Mouse (Mus musculus) lung, embryonic 14.5 days (tissue): ENCODE results near the gene Notch4. TPM values are rescaled to one million over a fixed set of nuclear protein-coding genes. Genes with fewer than 3 reads are reported as not detected.
"Not testable (repeated sequence)": the region's sequence is repeated elsewhere in the genome, so short reads cannot be mapped to it uniquely, and the experiment has no call there.

ENCODE experiments used
- ATAC-seq: fragments of 200-750 bp; cut with Nextera tagmentation; 2 replicates; pipeline ENCODE4 v1.8.0; 2017; ENCODE audit warnings: mild to moderate bottlenecking, moderate TSS enrichment, moderate library complexity; ENCODE audit not compliant: insufficient read depth
- DNase-seq: peaks from one replicate; pipeline ENCODE4 v3.0.0-alpha.2; 2015
- H3K27ac ChIP-seq: fragments of 300-500 bp; sonication (generic); 2 replicates; pipeline ENCODE4 v1.5.1; 2014; ENCODE audit warnings: low read depth, mild to moderate bottlenecking, moderate library complexity
- H3K27me3 ChIP-seq: fragments of 300-500 bp; sonication (generic); 2 replicates; pipeline ENCODE4 v1.6.1; 2014; ENCODE audit warnings: low read length, control low read depth; ENCODE audit not compliant: insufficient read depth
- H3K36me3 ChIP-seq: fragments of 300-500 bp; sonication (generic); 2 replicates; pipeline ENCODE4 v1.6.1; 2014; ENCODE audit warnings: control low read depth; ENCODE audit not compliant: insufficient read depth
- H3K4me1 ChIP-seq: fragments of 300-500 bp; sonication (generic); 2 replicates; pipeline ENCODE4 v1.6.1; 2014; ENCODE audit warnings: antibody characterized with exemption, control low read depth; ENCODE audit not compliant: insufficient read depth
- H3K4me2 ChIP-seq: fragments of 300-500 bp; sonication (generic); 2 replicates; pipeline ENCODE4 v1.6.1; 2014; ENCODE audit warnings: mild to moderate bottlenecking
- H3K4me3 ChIP-seq: fragments of 300-500 bp; sonication (generic); 2 replicates; pipeline ENCODE4 v1.5.1; 2014; ENCODE audit warnings: low read depth, low read length
- H3K9ac ChIP-seq: fragments of 300-500 bp; sonication (generic); 2 replicates; pipeline ENCODE4 v1.6.1; 2014
- H3K9me3 ChIP-seq: fragments of 300-500 bp; sonication (generic); 2 replicates; pipeline ENCODE4 v1.6.1; 2016; ENCODE audit warnings: low read depth, low read length, control low read depth
- CTCF ChIP-seq: IDR thresholded peaks from 2 replicates; pipeline ENCODE4 v1.5.1; 2016; ENCODE audit warnings: antibody characterized with exemption, low read depth
- WGBS: fragments of 180-500 bp; shearing (Covaris S2); extraction: QIAGEN DNeasy Blood & Tissue Kit; methylation state at CpG from one replicate; pipeline ENCODE4 v1.1.7; 2014; 5-methylcytosine and 5-hydroxymethylcytosine counted together
- polyA plus RNA-seq: library from polyadenylated mRNA; unstranded; fragments of >200 nt; fragmentation: Nextera tagmentation; extraction: Ambion mirVana; gene quantifications from 2 replicates; pipeline ENCODE4 v1.2.1, GENCODE M21; 2014

The Notch4 gene
- 8.5 and 9.0 TPM in 2 replicates for polyA plus RNA-seq

DNA sequence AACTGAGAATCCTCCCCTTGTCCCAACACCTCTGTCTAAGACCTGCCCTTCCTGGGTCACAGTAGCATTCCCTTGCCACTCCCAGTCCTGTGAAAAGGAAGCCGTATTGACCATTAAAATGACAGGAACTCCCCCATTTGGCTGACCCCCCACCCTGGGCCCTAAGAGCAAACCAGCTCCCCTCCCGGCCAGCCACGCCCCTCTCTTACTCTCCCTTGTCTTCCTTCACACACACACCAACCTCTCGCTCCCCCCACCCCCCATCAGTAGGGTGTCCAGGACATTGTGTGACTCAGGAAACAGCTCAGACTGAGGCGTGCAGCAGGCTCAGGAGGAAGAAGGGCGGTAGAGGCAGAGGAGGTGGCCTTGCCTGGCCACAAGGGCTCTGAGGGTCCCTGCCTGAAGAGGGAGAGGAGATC lies at the start of gene Notch4:
Gene Notch4, plus strand, starts transcription at position 266 of the 419 bp plus-strand sequence.
- Histone ChIP-seq H3K9ac (peak within 1 kb of the TSS; percentile 17), H3K4me2 (peak within 1 kb of the TSS; percentile 49), H3K4me1 (0 out of 2 replicates have a peak, but pooled peaks cover 6% of the 10 kb centered on the region), H3K9me3 (no peaks in the 10 kb centered on the region), H3K36me3 (no peaks in the 10 kb centered on the region), H3K4me3 (peak within 1 kb of the TSS; percentile 23), H3K27me3 (no peaks in the 10 kb centered on the region), H3K27ac (peak within 1 kb of the TSS; percentile 73; the same call in 1 of the 2 replicates)
- DNase-seq (peak; percentile 48), ATAC-seq (peak; percentile 77; the same call in 1 of the 2 replicates)
- TF ChIP-seq CTCF: 0 out of 2 replicates have a peak, but pooled peaks have one; percentile 20
- WGBS: 10% methylated on average over 6 of the region's 6 CpGs

DNA sequence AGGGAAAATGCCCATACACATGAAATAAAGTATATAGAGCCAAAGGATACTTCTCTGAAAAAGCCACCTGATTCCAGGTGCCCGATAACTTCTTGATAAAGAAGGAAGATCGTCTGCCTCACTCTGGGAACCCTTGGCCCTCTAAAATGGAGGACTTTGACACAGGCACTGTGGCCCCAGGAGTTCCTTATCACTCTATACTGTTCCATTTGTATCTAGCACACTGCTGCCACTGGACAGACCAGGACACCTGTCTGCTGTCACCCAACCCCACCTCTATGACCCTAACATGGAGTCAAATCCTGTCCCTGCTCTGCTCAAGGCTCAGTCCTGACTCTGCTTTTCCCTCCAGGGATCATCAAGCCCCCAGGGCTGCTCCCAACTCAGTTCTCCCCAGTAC lies 47.6 kb upstream of the Notch4 start:
- Histone ChIP-seq H3K4me2 (no peak overlapping the region), H3K4me3 (no peak overlapping the region), H3K9ac (no peak overlapping the region), H3K9me3 (no peaks in the 10 kb centered on the region), H3K36me3 (no peaks in the 10 kb centered on the region), H3K27me3 (no peaks in the 10 kb centered on the region), H3K4me1 (no peaks in the 10 kb centered on the region), H3K27ac (no peak overlapping the region)
- 63% methylated on average over 2 of the region's 2 CpGs for WGBS
- TF ChIP-seq CTCF: no peak
- no peak for ATAC-seq
- no peak for DNase-seq

DNA sequence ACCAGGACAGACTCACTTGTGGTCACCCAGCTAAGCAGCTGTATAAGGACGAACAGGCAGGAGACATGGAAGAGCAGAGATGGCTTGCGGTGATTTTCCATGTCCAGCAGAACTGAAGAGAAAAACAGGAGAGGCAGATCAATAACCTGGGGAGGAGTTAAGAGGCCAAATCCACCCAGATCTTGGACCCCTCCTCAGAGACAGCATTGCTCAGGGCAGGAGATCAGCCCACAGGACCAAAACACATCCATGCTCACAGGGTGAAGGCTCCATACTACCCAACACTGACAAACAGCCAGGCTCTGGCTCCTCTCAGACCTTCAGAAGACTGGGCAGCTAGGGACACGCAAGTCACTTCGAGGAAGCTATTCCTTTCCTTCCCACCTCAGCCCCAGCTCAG lies 46.8 kb upstream of the Notch4 start, which contains the start of gene Btnl6:
Gene Btnl6, minus strand, starts transcription at position 101 of the 400 bp plus-strand sequence.
- Histone ChIP-seq H3K9ac (no peak within 1 kb of the TSS), H3K27me3 (no peaks in the 10 kb centered on the region), H3K36me3 (no peaks in the 10 kb centered on the region), H3K4me3 (no peak within 1 kb of the TSS), H3K9me3 (no peaks in the 10 kb centered on the region), H3K4me1 (no peaks in the 10 kb centered on the region), H3K4me2 (no peak within 1 kb of the TSS), H3K27ac (no peak within 1 kb of the TSS)
- no peak for ATAC-seq
- no peak for DNase-seq
- TF ChIP-seq CTCF: no peak
- WGBS: 88% methylated on average over 4 of the region's 4 CpGs

DNA sequence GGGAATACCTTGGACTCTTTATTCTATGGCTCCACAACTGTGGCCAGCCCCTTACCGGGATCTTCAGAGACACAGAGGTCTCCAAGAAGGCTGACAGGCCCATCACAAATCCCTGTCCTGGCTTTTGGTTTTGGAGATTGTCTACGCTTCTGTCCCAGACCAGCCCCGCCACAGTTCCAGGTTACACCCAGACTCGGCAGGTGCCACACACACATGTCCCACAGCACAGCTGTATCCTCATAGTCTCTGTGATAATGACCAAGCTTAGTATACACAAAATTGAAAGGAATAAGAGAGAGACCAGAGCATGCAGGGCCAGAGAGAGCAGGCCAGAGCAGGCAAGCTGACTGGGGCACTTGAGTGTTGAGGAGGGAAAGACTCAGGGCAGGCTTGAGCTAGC lies 46.3 kb upstream of the Notch4 start:
- 89% methylated on average over 4 of the region's 4 CpGs for WGBS
- TF ChIP-seq CTCF: no peak
- no peak overlapping the region for H3K9ac ChIP-seq
- H3K4me2 ChIP-seq: no peak overlapping the region
- DNase-seq (no peak), ATAC-seq (no peak)
- H3K9me3 ChIP-seq: no peaks in the 10 kb centered on the region
- H3K4me1 ChIP-seq: no peaks in the 10 kb centered on the region
- H3K27ac ChIP-seq: no peak overlapping the region
- no peak overlapping the region for H3K4me3 ChIP-seq
- no peaks in the 10 kb centered on the region for H3K27me3 ChIP-seq
- no peaks in the 10 kb centered on the region for H3K36me3 ChIP-seq

DNA sequence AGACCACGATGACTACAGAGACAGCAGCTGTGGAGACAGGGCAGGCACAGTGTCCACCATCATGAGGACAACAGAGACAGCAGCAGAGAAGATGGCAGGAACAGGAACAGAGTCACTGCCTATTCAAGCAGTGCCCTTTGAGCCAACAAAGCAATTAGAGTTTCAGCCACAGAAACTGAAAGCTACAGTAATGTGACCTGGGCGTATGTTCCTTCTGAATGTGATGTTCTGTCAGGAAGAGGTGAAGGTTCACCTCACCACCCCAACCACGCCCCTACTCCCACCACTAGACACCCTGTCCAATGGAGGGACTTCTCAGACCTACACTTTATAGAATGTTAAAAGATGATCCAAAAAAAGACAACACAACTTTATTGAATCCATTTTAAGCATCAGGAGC lies 45.5 kb upstream of the Notch4 start:
- not testable (repeated sequence) for ATAC-seq, H3K27ac ChIP-seq
- 54% methylated on average over 3 of the region's 3 CpGs for WGBS

DNA sequence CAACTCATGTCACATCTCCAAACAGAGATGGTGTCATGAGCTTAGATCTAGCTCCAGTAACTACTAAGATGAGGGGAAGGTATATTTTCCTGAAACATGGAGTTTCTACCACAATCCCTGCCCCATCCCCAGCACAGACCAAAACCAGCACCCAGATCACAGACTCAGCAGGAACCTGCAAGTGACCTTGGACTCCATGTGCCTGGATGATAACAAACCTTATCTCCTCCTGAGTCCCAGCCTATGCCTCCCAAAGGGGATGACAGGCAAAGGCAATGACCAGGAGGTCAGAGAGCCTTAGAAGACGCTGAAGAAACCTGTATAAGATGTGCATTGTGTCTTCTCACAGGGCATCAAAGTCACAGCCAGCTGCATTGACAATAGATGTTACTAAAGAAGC lies 45.1 kb upstream of the Notch4 start:
- WGBS: 65% methylated on average over 1 of the region's 1 CpGs
- Histone ChIP-seq H3K36me3 (no peaks in the 10 kb centered on the region), H3K27me3 (no peaks in the 10 kb centered on the region), H3K9ac (no peak overlapping the region), H3K27ac (no peak overlapping the region), H3K4me3 (no peak overlapping the region), H3K9me3 (no peaks in the 10 kb centered on the region), H3K4me2 (no peak overlapping the region), H3K4me1 (no peaks in the 10 kb centered on the region)
- DNase-seq (no peak), ATAC-seq (no peak)
- no peak for TF ChIP-seq CTCF

More for the DNA sequence above, 45.5 kb upstream of the Notch4 start:
- not testable (repeated sequence) for DNase-seq, H3K4me1 ChIP-seq, H3K4me2 ChIP-seq, H3K9me3 ChIP-seq, H3K27me3 ChIP-seq, H3K9ac ChIP-seq, H3K36me3 ChIP-seq, H3K4me3 ChIP-seq

DNA sequence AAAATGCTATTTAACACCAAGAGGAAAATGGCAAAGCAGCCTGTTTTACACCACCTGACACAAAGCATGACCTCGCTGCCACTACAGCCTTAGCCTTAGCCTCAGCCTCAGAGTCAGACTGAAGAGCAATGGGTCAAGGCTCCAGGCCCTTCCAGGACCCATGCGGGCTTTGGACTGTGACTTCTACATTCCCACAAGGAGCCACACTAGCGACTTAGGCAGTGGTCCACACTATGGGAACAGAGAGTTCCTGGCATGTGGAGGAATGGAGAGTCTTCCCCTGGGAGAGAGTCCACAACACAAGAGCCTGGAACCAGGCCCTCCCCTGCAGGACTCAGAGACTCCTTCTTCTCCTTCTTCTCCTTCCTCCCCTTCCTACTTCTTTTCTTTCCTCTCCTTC lies 31.4 kb upstream of the Notch4 start:
- Histone ChIP-seq H3K36me3 (no peaks in the 10 kb centered on the region), H3K4me1 (no peaks in the 10 kb centered on the region), H3K27me3 (no peaks in the 10 kb centered on the region), H3K4me2 (no peak overlapping the region), H3K27ac (no peak overlapping the region), H3K9ac (no peak overlapping the region), H3K4me3 (no peak overlapping the region), H3K9me3 (no peaks in the 10 kb centered on the region)
- no peak for TF ChIP-seq CTCF
- DNase-seq (no peak), ATAC-seq (no peak)
- 81% methylated on average over 3 of the region's 3 CpGs for WGBS

DNA sequence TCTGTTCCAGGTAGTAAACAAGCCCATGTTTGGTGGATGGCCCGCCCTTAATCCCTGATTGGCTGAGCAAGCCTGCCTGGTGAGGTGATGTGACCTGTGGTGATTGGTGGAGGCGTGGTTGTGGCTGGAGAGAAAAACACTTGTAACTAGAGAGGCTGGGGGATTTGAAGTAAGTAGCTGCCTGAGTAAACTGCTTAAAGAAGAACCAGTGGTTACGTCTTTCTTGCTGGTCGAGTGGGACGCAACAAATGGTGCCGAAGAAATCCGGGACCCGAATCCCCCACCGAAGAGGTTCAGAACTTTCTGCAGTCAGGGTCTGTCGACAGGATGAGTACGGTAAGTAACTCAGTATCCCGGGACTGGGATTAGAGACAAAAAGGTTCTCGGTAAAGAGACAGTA lies 20.5 kb upstream of the Notch4 start:
- DNase-seq, H3K36me3 ChIP-seq, H3K9ac ChIP-seq, H3K9me3 ChIP-seq, H3K27ac ChIP-seq, H3K4me2 ChIP-seq, H3K4me3 ChIP-seq, H3K4me1 ChIP-seq, ATAC-seq, H3K27me3 ChIP-seq: not testable (repeated sequence)
- WGBS: 94% methylated on average over 12 of the region's 13 CpGs
